Mouse (Mus musculus) CD4-positive helper T cell, adult 2 months (primary cell): ENCODE measurements around the gene Lalba.
"Not testable (repeated sequence)": the region's sequence is repeated elsewhere in the genome, so short reads cannot be mapped to it uniquely, and the experiment has no call there.

ENCODE experiments used
- DNase-seq: peaks from one replicate; pipeline ENCODE4 v3.0.0-alpha.2; 2012; ENCODE audit warnings: low read depth, missing footprints, low spot score

Lalba gene

GRCm38 (mm10) chr15:98482701-98483100 lies at the start of gene Lalba:
Gene Lalba, minus strand, starts transcription at chr15:98482721.
- no peak for DNase-seq

GRCm38 (mm10) chr15:98532281-98532680 lies 49.8 kb upstream of the Lalba start:
- DNase-seq, result no peak

GRCm38 (mm10) chr15:98528066-98528563 lies 45.6 kb upstream of the Lalba start:
- no peak for DNase-seq

- DNase-seq, result no peak
These were observed 44.7 kb upstream of the Lalba start for GRCm38 (mm10) chr15:98527056-98527771.

GRCm38 (mm10) chr15:98526057-98526456 lies 43.5 kb upstream of the Lalba start:
- no peak for DNase-seq

GRCm38 (mm10) chr15:98521245-98521644 lies 38.7 kb upstream of the Lalba start:
- DNase-seq, result no peak

- DNase-seq, result peak; percentile 63
These were observed 35.1 kb upstream of the Lalba start for GRCm38 (mm10) chr15:98517380-98518355.

- DNase-seq, result not testable (repeated sequence)
These were observed 32.3 kb upstream of the Lalba start for GRCm38 (mm10) chr15:98514845-98515244.

GRCm38 (mm10) chr15:98514146-98514545 lies 31.6 kb upstream of the Lalba start:
- DNase-seq, result peak; percentile 80

- not testable (repeated sequence) for DNase-seq
These were observed 31.2 kb upstream of the Lalba start for GRCm38 (mm10) chr15:98513676-98514075.

- no peak for DNase-seq
These were observed 30.3 kb upstream of the Lalba start for GRCm38 (mm10) chr15:98512799-98513321.

- no peak for DNase-seq
These were observed 29.7 kb upstream of the Lalba start for GRCm38 (mm10) chr15:98512232-98512631.

- DNase-seq, result peak; percentile 55
These were observed 28.9 kb upstream of the Lalba start for GRCm38 (mm10) chr15:98511386-98511928.

- DNase-seq, result peak; percentile 86
These were observed 28.2 kb upstream of the Lalba start for GRCm38 (mm10) chr15:98510438-98511385.

GRCm38 (mm10) chr15:98509387-98509786 lies 26.9 kb upstream of the Lalba start:
- no peak for DNase-seq

GRCm38 (mm10) chr15:98507321-98507720 lies 24.8 kb upstream of the Lalba start:
- no peak for DNase-seq

- DNase-seq, result peak; percentile 30
These were observed 23.9 kb upstream of the Lalba start for GRCm38 (mm10) chr15:98506253-98506957.

- peak; percentile 78 for DNase-seq
These were observed 22.0 kb upstream of the Lalba start for GRCm38 (mm10) chr15:98504514-98504913.

GRCm38 (mm10) chr15:98503317-98503716 lies 20.8 kb upstream of the Lalba start:
- no peak for DNase-seq

- DNase-seq, result no peak
These were observed 15.1 kb upstream of the Lalba start for GRCm38 (mm10) chr15:98497631-98498030.
